Mouse (Mus musculus): ENCODE measurements around the gene Klhdc1. TPM values are rescaled to one million over a fixed set of nuclear protein-coding genes. Genes with fewer than 3 reads are reported as not detected.

The Klhdc1 gene
- polyA plus RNA-seq, 2 experiments: 3.3 to 3.6 TPM

DNA sequence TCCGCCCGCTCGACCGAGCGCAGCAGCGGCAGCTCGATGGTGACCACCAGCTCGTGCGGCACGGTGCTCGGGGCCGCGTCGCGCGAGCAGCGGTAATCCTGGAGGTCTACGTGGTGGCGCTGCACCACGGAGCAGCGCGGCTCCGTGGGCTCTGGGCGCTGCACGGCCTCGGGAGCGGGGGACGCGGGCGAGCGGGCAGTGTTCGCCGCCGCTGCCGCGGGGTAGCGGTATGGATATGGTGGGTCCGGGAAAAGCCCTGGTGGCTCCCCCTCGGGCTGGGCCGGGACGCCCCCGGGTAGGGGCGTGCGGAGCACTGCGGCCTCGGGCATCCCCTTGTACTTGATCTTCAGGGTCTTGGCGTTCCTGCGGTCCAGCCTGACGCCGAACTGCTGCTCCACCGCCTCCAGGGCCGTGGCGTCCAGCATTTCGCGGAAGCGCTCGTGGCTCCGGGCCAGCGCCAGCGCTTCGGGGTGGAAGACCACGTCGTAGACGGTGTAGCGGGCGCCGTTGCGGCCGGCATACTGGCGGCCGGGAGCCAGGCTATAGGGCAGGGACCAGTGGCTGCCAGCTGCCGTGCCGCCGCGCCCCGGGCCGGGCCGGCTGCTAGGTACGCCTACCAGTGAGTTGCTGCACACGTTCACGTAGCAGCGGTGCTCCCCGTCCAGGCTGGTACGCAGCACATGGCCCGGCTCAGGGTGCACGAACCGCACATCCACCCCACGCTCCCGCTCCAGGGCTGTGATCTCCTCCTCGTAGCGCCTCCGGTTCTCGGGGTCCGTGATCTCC is 43.4 kb upstream of the Klhdc1 start:
- Histone ChIP-seq H3K9me3 (ENCODE audit: control insufficient read depth, low read length) (no peaks in the 10 kb centered on the region), H3K9ac (replicated peaks) (peak overlapping the region; percentile 70), H3K4me1 (replicated peaks; ENCODE audit: control insufficient read depth in 2 of 2, insufficient read depth in 2 of 2, low read length in 1 of 2) (peaks cover 6 to 7% of the 10 kb centered on the region in 2 experiments; a peak in 3 of 4 replicates), H3K4me2 (ENCODE audit: low read depth) (peak overlapping the region; percentile 99), H3K27me3 (ENCODE audit: control insufficient read depth, insufficient read depth, low read length) (no peaks in the 10 kb centered on the region), H3K36me3 (replicated peaks; ENCODE audit: control insufficient read depth, insufficient read depth, low read depth) (peaks cover 28% of the 10 kb centered on the region), H3K27ac (peak overlapping the region; percentile 67), H3K4me3 (ENCODE audit: insufficient read depth in 1 of 2, low read depth in 2 of 2, low read length in 2 of 2) (peak overlapping the region; percentile 83 to 95)
- DNase-seq (ENCODE audit: low read depth in 3 of 3, low spot score in 3 of 3) (peak; percentile 50 to 58 (median 53)), ATAC-seq (ENCODE audit: insufficient read depth) (peak; percentile 81)
- under 1% methylated on average over 93 of the region's 94 CpGs for WGBS (ENCODE audit: insufficient replicate concordance)
- TF ChIP-seq EP300 (IDR thresholded peaks at IDR 0.05; ENCODE audit: low read depth) (no peak), CTCF (IDR thresholded peaks at IDR 0.05; ENCODE audit: low read depth) (no peak)

DNA sequence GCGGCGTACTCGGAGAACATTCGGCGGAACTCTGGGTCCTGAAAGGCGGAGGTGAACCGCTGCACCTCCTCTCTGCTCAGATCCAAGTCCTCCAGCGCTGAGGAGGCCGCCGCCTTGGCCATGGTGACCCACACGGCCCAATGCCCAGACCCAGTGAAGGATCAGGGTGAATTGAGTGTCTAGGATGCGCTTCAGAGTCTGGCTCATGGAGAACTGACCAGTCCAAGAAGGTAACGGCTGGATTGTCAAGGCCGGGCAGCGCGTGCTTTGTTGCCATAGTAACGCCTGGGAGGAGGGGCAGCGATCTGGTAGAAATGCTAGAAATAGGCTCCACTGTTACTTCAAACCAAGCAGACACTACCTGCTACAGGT is 42.8 kb upstream of the Klhdc1 start, which contains the start of gene Dnaaf2:
Gene Dnaaf2, minus strand, starts transcription at position 266 of the 372 bp plus-strand sequence.
- ATAC-seq (ENCODE audit: insufficient read depth): peak; percentile 24
- Histone ChIP-seq H3K4me3 (ENCODE audit: insufficient read depth in 1 of 2, low read depth in 2 of 2, low read length in 2 of 2) (peak within 1 kb of the TSS; percentile 83 to 95), H3K27ac (peak within 1 kb of the TSS; percentile 67), H3K27me3 (ENCODE audit: control insufficient read depth, insufficient read depth, low read length) (no peaks in the 10 kb centered on the region), H3K4me2 (ENCODE audit: low read depth) (peak within 1 kb of the TSS; percentile 99), H3K36me3 (replicated peaks; ENCODE audit: control insufficient read depth, insufficient read depth, low read depth) (peaks cover 34% of the 10 kb centered on the region), H3K4me1 (replicated peaks; ENCODE audit: control insufficient read depth in 2 of 2, insufficient read depth in 2 of 2, low read length in 1 of 2) (peaks cover 6 to 7% of the 10 kb centered on the region in 2 experiments; a peak in 3 of 4 replicates), H3K9ac (replicated peaks) (peak within 1 kb of the TSS; percentile 70), H3K9me3 (ENCODE audit: control insufficient read depth, low read length) (no peaks in the 10 kb centered on the region)
- TF ChIP-seq EP300 (IDR thresholded peaks at IDR 0.05; ENCODE audit: low read depth): no peak
- TF ChIP-seq CTCF (IDR thresholded peaks at IDR 0.05; ENCODE audit: low read depth): no peak
- 0% methylated on average over 18 of the region's 18 CpGs for WGBS (ENCODE audit: insufficient replicate concordance)
- DNase-seq (ENCODE audit: low read depth in 3 of 3, low spot score in 3 of 3): peak in 2 of 3 experiments; percentile 49 to 60

DNA sequence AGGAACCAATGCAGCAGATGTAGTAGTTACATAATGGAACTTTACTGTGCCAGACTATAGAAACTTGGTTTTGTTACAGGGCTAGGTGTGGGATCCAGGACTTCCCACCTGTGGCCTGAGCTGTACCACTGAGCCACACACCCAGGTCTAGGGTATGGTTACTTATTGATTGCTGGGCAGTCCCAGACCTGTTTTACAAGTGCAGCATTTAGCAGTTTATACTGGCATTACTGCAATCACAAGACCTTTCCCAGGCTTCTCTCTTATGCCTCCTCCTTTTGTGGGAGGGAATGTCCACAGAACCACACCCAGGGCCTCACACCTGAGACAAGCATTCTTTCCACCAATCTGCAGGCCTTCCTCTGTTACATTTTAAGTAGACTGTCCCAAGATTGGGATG is 42.0 kb upstream of the Klhdc1 start:
- no peaks in the 10 kb centered on the region for H3K9me3 ChIP-seq (ENCODE audit: control insufficient read depth, low read length)
- H3K27me3 ChIP-seq (ENCODE audit: control insufficient read depth, insufficient read depth, low read length): no peaks in the 10 kb centered on the region
- H3K4me3 ChIP-seq (ENCODE audit: insufficient read depth in 1 of 2, low read depth in 2 of 2, low read length in 2 of 2): peak overlapping the region; percentile 3 to 83; a peak in 3 of 4 replicates
- H3K36me3 ChIP-seq (replicated peaks; ENCODE audit: control insufficient read depth, insufficient read depth, low read depth): peaks cover 37% of the 10 kb centered on the region
- no peak overlapping the region for H3K27ac ChIP-seq
- 0 out of 2 replicates have a peak overlapping the region, but pooled peaks have one; percentile 15 for H3K9ac ChIP-seq (replicated peaks)
- ATAC-seq (ENCODE audit: insufficient read depth): no peak
- DNase-seq (ENCODE audit: low read depth in 3 of 3, low spot score in 3 of 3): no peak
- H3K4me1 ChIP-seq (replicated peaks; ENCODE audit: control insufficient read depth in 2 of 2, insufficient read depth in 2 of 2, low read length in 1 of 2): peaks cover 6 to 7% of the 10 kb centered on the region in 2 experiments; a peak in 3 of 4 replicates
- TF ChIP-seq EP300 (IDR thresholded peaks at IDR 0.05; ENCODE audit: low read depth): no peak
- TF ChIP-seq CTCF (IDR thresholded peaks at IDR 0.05; ENCODE audit: low read depth): no peak
- H3K4me2 ChIP-seq (ENCODE audit: low read depth): peak overlapping the region; percentile 99

DNA sequence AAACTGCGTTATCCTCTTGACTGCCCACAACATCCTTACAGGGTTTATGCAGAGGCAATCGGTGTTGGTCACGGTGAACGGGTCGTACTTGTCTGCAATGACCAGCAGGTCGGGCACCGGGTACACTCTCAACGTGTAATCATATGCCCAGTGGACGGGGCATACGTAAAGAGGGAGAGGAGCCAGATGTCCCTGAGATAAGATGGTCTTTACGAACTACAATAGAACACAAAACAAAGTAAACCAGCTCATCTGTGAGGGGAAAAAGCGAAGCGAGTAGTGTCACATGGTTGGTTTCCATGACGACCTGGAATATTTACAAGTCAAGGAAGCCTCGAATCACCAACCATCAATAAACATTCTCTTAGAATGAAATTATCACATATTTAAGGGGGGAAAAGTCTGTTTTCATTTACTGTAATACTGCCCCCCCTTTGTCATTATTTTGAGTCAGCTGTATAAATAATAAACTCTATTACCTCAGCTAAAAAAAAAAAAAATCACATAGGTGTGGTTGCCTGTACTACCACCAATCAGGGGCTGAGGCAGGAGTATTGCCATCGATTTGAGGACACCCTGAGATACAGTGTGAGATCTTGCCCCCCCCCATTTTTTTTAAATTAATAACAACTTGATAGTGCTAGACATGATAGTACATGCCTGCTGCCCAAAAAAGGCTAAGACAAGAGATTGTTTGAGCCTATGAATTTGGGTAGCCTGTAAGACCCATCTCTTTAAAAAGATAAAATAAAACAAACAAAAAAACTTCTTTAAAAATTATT is 36.7 kb upstream of the Klhdc1 start, which contains the start of gene Gm49384:
Gene Gm49384, minus strand, starts transcription at position 216 of the 782 bp plus-strand sequence.
- Histone ChIP-seq H3K4me3 (ENCODE audit: insufficient read depth in 1 of 2, low read depth in 2 of 2, low read length in 2 of 2) (no peak within 1 kb of the TSS), H3K36me3 (replicated peaks; ENCODE audit: control insufficient read depth, insufficient read depth, low read depth) (peaks cover 46% of the 10 kb centered on the region), H3K27me3 (ENCODE audit: control insufficient read depth, insufficient read depth, low read length) (no peaks in the 10 kb centered on the region), H3K9me3 (ENCODE audit: control insufficient read depth, low read length) (no peaks in the 10 kb centered on the region), H3K4me1 (replicated peaks; ENCODE audit: control insufficient read depth in 2 of 2, insufficient read depth in 2 of 2, low read length in 1 of 2) (peaks cover 0 to under 1% of the 10 kb centered on the region in 2 experiments; a peak in 1 of 4 replicates), H3K27ac (no peak within 1 kb of the TSS), H3K9ac (replicated peaks) (no peak within 1 kb of the TSS), H3K4me2 (ENCODE audit: low read depth) (no peak within 1 kb of the TSS)
- 79% methylated on average over 16 of the region's 16 CpGs for WGBS (ENCODE audit: insufficient replicate concordance)
- no peak for ATAC-seq (ENCODE audit: insufficient read depth)
- no peak for TF ChIP-seq EP300 (IDR thresholded peaks at IDR 0.05; ENCODE audit: low read depth)
- TF ChIP-seq CTCF (IDR thresholded peaks at IDR 0.05; ENCODE audit: low read depth): no peak
- DNase-seq (ENCODE audit: low read depth in 3 of 3, low spot score in 3 of 3): no peak

DNA sequence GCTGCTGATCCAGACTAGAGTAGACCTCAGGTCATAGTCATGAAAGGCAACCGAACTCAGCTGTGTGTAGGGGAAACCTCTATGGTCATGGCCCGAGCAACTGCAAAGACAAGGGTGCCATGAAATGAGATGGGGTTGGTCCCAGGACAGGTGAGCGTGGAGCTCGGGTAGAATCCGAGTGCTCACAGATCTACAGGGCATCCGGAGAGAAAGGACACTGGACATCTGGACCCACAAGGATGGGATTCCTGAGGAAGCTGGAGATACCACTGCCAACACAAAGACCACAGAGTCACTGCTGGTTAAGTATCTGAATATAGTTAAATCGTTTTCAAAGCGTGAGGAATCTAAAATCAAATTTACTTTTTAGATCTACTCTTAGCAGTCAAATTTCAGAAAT is 33.6 kb upstream of the Klhdc1 start:
- Histone ChIP-seq H3K9ac (replicated peaks) (no peak overlapping the region), H3K27ac (no peak overlapping the region), H3K4me3 (ENCODE audit: insufficient read depth in 1 of 2, low read depth in 2 of 2, low read length in 2 of 2) (no peak overlapping the region), H3K27me3 (ENCODE audit: control insufficient read depth, insufficient read depth, low read length) (no peaks in the 10 kb centered on the region), H3K36me3 (replicated peaks; ENCODE audit: control insufficient read depth, insufficient read depth, low read depth) (peaks cover 42% of the 10 kb centered on the region), H3K4me1 (replicated peaks; ENCODE audit: control insufficient read depth in 2 of 2, insufficient read depth in 2 of 2, low read length in 1 of 2) (no peaks in the 10 kb centered on the region), H3K4me2 (ENCODE audit: low read depth) (no peak overlapping the region), H3K9me3 (ENCODE audit: control insufficient read depth, low read length) (no peaks in the 10 kb centered on the region)
- TF ChIP-seq EP300 (IDR thresholded peaks at IDR 0.05; ENCODE audit: low read depth) (no peak), CTCF (IDR thresholded peaks at IDR 0.05; ENCODE audit: low read depth) (no peak)
- DNase-seq (ENCODE audit: low read depth in 3 of 3, low spot score in 3 of 3): no peak
- ATAC-seq (ENCODE audit: insufficient read depth): no peak
- WGBS (ENCODE audit: insufficient replicate concordance): 77% methylated on average over 8 of the region's 8 CpGs
